Mouse (Mus musculus) cerebellum, adult 2 months (tissue): ENCODE results near the gene Faf2. TPM values are rescaled to one million over a fixed set of nuclear protein-coding genes. Genes with fewer than 3 reads are reported as not detected.

Experiments used
- DNase-seq, 2 experiments: peaks; one replicate each; pipeline ENCODE4 v3.0.0; 2021
- H3K27ac ChIP-seq: fragments of 200-500 bp; 2 replicates; pipeline ENCODE4 v1.5.1; 2012; ENCODE audit warnings: low read length, control low read depth, inconsistent platforms; ENCODE audit not compliant: insufficient read depth
- H3K27me3 ChIP-seq: fragments of 200-500 bp; 2 replicates; pipeline ENCODE4 v1.6.1; 2012; ENCODE audit warnings: inconsistent platforms, mild to moderate bottlenecking, low read length, moderate library complexity; ENCODE audit not compliant: control insufficient read depth, insufficient read depth
- H3K4me1 ChIP-seq: fragments of 200-500 bp; 2 replicates; pipeline ENCODE4 v1.6.1; 2011; ENCODE audit warnings: low read length; ENCODE audit not compliant: control insufficient read depth, insufficient read depth
- H3K4me3 ChIP-seq: fragments of 200-500 bp; replicated peaks from 2 replicates; pipeline ENCODE3; 2011; ENCODE audit warnings: mild to moderate bottlenecking, low read depth, low read length, control low read depth; ENCODE audit not compliant: insufficient read depth
- CTCF ChIP-seq: fragments of 200-500 bp; IDR thresholded peaks from 2 replicates; pipeline ENCODE4 v1.5.1; 2011; ENCODE audit warnings: low read depth, mild to moderate bottlenecking, control low read depth, low read length, moderate library complexity, borderline replicate concordance; ENCODE audit not compliant: insufficient read depth
- POLR2A ChIP-seq: fragments of 200-500 bp; IDR thresholded peaks from 2 replicates; pipeline ENCODE4 v1.6.1; 2011; ENCODE audit warnings: low read length, control low read depth, borderline replicate concordance; ENCODE audit not compliant: insufficient read depth
- WGBS: fragments of 180-500 bp; shearing (Covaris S2); methylation state at CpG from one replicate; pipeline ENCODE4 v1.1.7; 2018; 5-methylcytosine and 5-hydroxymethylcytosine counted together
- polyA plus RNA-seq: library from polyadenylated mRNA; depleted of rRNA; stranded (reverse); fragments of >200 nt; gene quantifications from 2 replicates; pipeline ENCODE4 v1.2.3, GENCODE M21; 2012; rRNA removed

Faf2 gene
- polyA plus RNA-seq, 1 experiment = 38.3 TPM

GRCm38 (mm10) chr13:54693558-54694347 lies 72.2 kb downstream of the Faf2 start, which contains the start of gene Rnf44:
Gene Rnf44 (minus strand): TSS chr13:54693907.
- TF ChIP-seq CTCF = no peak
- TF ChIP-seq POLR2A = peak; percentile 56; the same call in 1 of the 2 replicates
- Histone ChIP-seq H3K4me3 (peak within 1 kb of the TSS; percentile 83), H3K27ac (peak within 1 kb of the TSS; percentile 97), H3K27me3 (no peaks in the 10 kb centered on the region), H3K4me1 (peaks cover 11% of the 10 kb centered on the region)
- DNase-seq = peak; percentile 99
- under 1% methylated on average over 92 of the region's 92 CpGs for WGBS

- 15% methylated on average over 26 of the region's 26 CpGs for WGBS
- TF ChIP-seq POLR2A (peak; percentile 58; the same call in 1 of the 2 replicates), CTCF (no peak)
- no peak for DNase-seq
Measured at GRCm38 (mm10) chr13:54694348-54695060, 72.9 kb downstream of the Faf2 start.

DNA sequence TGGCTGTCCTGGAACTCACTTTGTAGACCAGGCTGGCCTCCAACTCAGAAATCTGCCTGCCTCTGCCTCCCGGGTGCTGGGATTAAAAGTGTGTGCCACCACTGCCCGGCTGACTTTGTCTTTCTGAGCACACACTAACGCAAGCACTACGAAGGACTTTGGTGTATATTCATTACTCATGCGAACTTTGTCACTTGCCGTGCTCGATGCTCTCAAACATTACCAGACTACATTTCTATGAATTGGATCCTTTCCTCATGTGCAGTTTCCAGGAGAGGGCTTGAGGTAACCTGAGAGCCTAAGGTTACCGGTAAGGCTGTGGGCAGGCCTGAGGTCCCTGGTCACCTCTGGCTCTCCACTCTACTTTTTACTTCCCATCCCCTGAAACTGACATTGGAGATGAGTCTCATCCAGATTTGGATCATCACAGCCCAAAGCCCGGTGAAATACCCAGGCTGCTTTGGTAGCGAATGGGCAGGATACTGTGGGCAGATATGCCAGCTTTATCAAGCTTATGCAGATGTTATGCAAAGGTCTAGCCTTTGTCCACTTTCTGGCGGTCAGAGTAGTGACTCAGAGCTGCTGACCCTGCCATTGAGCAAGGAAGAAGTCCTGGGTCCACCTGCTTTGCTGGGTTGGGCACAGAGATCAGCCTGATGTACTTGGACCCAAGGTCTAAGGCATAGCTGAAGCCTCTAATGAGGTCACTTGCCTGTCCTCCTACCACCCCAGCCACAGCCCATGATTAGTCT lies 74.1 kb downstream of the Faf2 start:
- H3K4me1 ChIP-seq = peaks cover 11% of the 10 kb centered on the region
- peak in 1 of 2 experiments; percentile 15 for DNase-seq
- no peak overlapping the region for H3K4me3 ChIP-seq
- 90% methylated on average over 11 of the region's 11 CpGs for WGBS
- no peak overlapping the region for H3K27ac ChIP-seq
- no peaks in the 10 kb centered on the region for H3K27me3 ChIP-seq
- TF ChIP-seq CTCF (no peak), POLR2A (no peak)

More at GRCm38 (mm10) chr13:54694348-54695060, 72.9 kb downstream of the Faf2 start:
- peak overlapping the region; percentile 83 for H3K4me3 ChIP-seq
- H3K27ac ChIP-seq = peak overlapping the region; percentile 97
- no peaks in the 10 kb centered on the region for H3K27me3 ChIP-seq
- peaks cover 11% of the 10 kb centered on the region for H3K4me1 ChIP-seq

GRCm38 (mm10) chr13:54701243-54701642 lies 79.7 kb downstream of the Faf2 start, which contains the start of gene Cdhr2:
Gene Cdhr2 (plus strand): TSS chr13:54701461.
- no peaks in the 10 kb centered on the region for H3K27me3 ChIP-seq

DNA sequence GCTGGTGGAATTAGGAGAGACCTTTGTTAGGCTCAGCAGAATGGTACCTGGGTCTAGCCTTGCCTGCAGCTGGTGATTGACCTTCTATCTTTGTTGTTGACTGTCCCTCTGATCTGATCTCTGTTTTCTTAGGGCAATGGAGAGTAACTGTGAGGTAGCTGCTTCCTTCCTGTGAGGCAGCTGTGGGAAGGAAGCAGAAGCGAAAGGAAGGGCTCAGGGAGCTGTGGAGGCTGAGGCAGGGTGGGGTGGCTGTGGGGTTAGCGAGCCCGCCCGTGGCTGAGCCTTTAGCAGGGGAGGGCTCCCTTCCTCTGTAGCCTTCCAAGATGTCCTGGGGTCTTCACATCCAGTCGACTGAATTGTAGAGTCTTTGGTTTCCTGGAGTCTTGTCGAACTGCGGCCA lies 80.9 kb downstream of the Faf2 start:
- Histone ChIP-seq H3K27me3 (no peaks in the 10 kb centered on the region), H3K4me3 (no peak overlapping the region), H3K27ac (no peak overlapping the region), H3K4me1 (no peaks in the 10 kb centered on the region)
- DNase-seq = no peak
- TF ChIP-seq CTCF = no peak
- TF ChIP-seq POLR2A = no peak
- WGBS = 49% methylated on average over 7 of the region's 7 CpGs

More at GRCm38 (mm10) chr13:54701243-54701642, 79.7 kb downstream of the Faf2 start, which contains the start of gene Cdhr2:
- 30% methylated on average over 5 of the region's 5 CpGs for WGBS
- no peak for DNase-seq
- TF ChIP-seq CTCF (no peak), POLR2A (no peak)
- no peak within 1 kb of the TSS for H3K27ac ChIP-seq
- H3K4me3 ChIP-seq = no peak within 1 kb of the TSS
- no peaks in the 10 kb centered on the region for H3K4me1 ChIP-seq

GRCm38 (mm10) chr13:54704890-54705289 lies 83.3 kb downstream of the Faf2 start:
- TF ChIP-seq POLR2A (no peak), CTCF (no peak)
- Histone ChIP-seq H3K4me1 (no peaks in the 10 kb centered on the region), H3K27ac (no peak overlapping the region), H3K27me3 (no peaks in the 10 kb centered on the region), H3K4me3 (no peak overlapping the region)
- no peak for DNase-seq
- WGBS = 56% methylated on average over 6 of the region's 6 CpGs

DNA sequence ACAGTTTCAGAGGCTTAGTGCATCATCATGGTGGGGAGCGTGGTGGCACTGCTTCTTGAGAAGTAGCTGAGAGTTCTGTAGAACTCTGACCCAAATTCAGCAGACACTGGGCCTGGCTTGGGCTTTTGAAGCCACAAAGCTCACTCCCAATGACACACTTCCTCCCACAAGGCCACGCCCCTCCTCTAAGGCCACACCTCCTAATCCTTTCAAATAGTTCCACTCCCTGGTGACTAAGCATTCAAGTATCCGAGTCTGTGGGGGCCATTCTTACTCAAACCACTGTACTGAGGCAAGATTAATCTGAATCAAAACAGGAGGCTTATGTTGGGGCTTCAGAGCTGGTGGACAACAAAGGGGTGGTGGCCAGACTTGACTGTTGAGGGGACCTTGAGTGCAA lies 89.3 kb downstream of the Faf2 start:
- 84% methylated on average over 3 of the region's 3 CpGs for WGBS
- Histone ChIP-seq H3K27me3 (no peaks in the 10 kb centered on the region), H3K4me3 (no peak overlapping the region), H3K27ac (no peak overlapping the region), H3K4me1 (no peaks in the 10 kb centered on the region)
- no peak for DNase-seq
- no peak for TF ChIP-seq POLR2A
- TF ChIP-seq CTCF = no peak

Other genes with a start within 250 kb of the Faf2 start
- 35.6 and 36.2 TPM in 2 replicates for gene Thoc3, start 152.9 kb upstream of the Faf2 start, polyA plus RNA-seq
- gene Simc1, start 118.0 kb upstream of the Faf2 start, polyA plus RNA-seq = 20.2 and 21.5 TPM in 2 replicates
- 199 and 212 TPM in 2 replicates for gene 4833439L19Rik, start 56.3 kb upstream of the Faf2 start, polyA plus RNA-seq
- gene Arl10, start 46.8 kb upstream of the Faf2 start, polyA plus RNA-seq = 29.4 and 32.0 TPM in 2 replicates
- gene Nop16, start 31.7 kb upstream of the Faf2 start, polyA plus RNA-seq = 24.4 and 26.4 TPM in 2 replicates
- gene Higd2a, start 31.6 kb upstream of the Faf2 start, polyA plus RNA-seq = 290 and 306 TPM in 2 replicates
- gene Cltb, start 10.4 kb upstream of the Faf2 start, polyA plus RNA-seq = 391 and 435 TPM in 2 replicates
- 91.5 and 99.5 TPM in 2 replicates for gene Rnf44, start 72.1 kb downstream of the Faf2 start, polyA plus RNA-seq
- gene Cdhr2, start 79.7 kb downstream of the Faf2 start, polyA plus RNA-seq = 0.16 and 0.23 TPM in 2 replicates
- gene Gprin1, start 128.1 kb downstream of the Faf2 start, polyA plus RNA-seq = 41.4 and 45.4 TPM in 2 replicates
- 851 and 853 TPM in 2 replicates for gene Sncb, start 144.8 kb downstream of the Faf2 start, polyA plus RNA-seq
- gene Eif4e1b, start 162.2 kb downstream of the Faf2 start, polyA plus RNA-seq = not detected in 2 replicates
- gene Tspan17, start 167.6 kb downstream of the Faf2 start, polyA plus RNA-seq = 87.9 and 89.8 TPM in 2 replicates